Mouse (Mus musculus) layer of hippocampus, adult 18-20 months (tissue): ENCODE measurements around the gene Tnfsf4. TPM values are rescaled to one million over a fixed set of nuclear protein-coding genes. Genes with fewer than 3 reads are reported as not detected.
A peak's percentile ranks its signal among the peaks of the same experiment; 100 is the strongest.

Experiments used
- DNase-seq, 2 experiments: peaks; one replicate each; pipeline ENCODE4 v3.0.0; 2022; ENCODE audit warnings: low spot score in 2 of 2
- long read RNA-seq: library from polyadenylated mRNA; stranded (forward); transcript quantifications from one replicate; pipeline ENCODE4 v2.0.0, GENCODE M21; 2021
- total RNA-seq, 2 experiments: library from RNA; stranded (reverse); gene quantifications; 2 replicates each; pipeline ENCODE4 v1.2.3; 2021

Tnfsf4 gene
- not detected for total RNA-seq
- long read RNA-seq: 0 reads

GRCm38 (mm10) chr1:161394931-161395459, at the start of gene Tnfsf4:
Tnfsf4 (plus strand) TSS chr1:161395409.
- no peak for DNase-seq

GRCm38 (mm10) chr1:161350981-161351380, 44.2 kb upstream of the Tnfsf4 start:
- DNase-seq: no peak

- DNase-seq: no peak
These were observed 30.2 kb upstream of the Tnfsf4 start for GRCm38 (mm10) chr1:161365006-161365405.

- no peak for DNase-seq
These were observed 23.3 kb upstream of the Tnfsf4 start for GRCm38 (mm10) chr1:161371919-161372318.

GRCm38 (mm10) chr1:161375866-161376265, 19.3 kb upstream of the Tnfsf4 start:
- DNase-seq: no peak

GRCm38 (mm10) chr1:161378571-161378970, 16.6 kb upstream of the Tnfsf4 start:
- no peak for DNase-seq

GRCm38 (mm10) chr1:161379685-161380424, 15.4 kb upstream of the Tnfsf4 start:
- peak; percentile 19 to 59 for DNase-seq

GRCm38 (mm10) chr1:161380425-161380780, 14.8 kb upstream of the Tnfsf4 start:
- DNase-seq: no peak

GRCm38 (mm10) chr1:161390066-161390465, 5.1 kb upstream of the Tnfsf4 start:
- no peak for DNase-seq

GRCm38 (mm10) chr1:161392906-161393305, 2.3 kb upstream of the Tnfsf4 start:
- DNase-seq: no peak

- DNase-seq: no peak
These were observed 401 bp downstream of the Tnfsf4 start for GRCm38 (mm10) chr1:161395610-161396009.

- no peak for DNase-seq
These were observed 1.1 kb downstream of the Tnfsf4 start for GRCm38 (mm10) chr1:161396351-161396750.

- peak; percentile 43 to 83 for DNase-seq
These were observed 4.9 kb downstream of the Tnfsf4 start for GRCm38 (mm10) chr1:161400126-161400525.

- DNase-seq: no peak
These were observed 7.9 kb downstream of the Tnfsf4 start for GRCm38 (mm10) chr1:161403061-161403460.

GRCm38 (mm10) chr1:161406480-161406879, 11.3 kb downstream of the Tnfsf4 start:
- no peak for DNase-seq

GRCm38 (mm10) chr1:161419926-161420325, 24.7 kb downstream of the Tnfsf4 start:
- DNase-seq: no peak

- no peak for DNase-seq
These were observed 25.4 kb downstream of the Tnfsf4 start for GRCm38 (mm10) chr1:161420646-161421045.

GRCm38 (mm10) chr1:161426277-161427056, 31.3 kb downstream of the Tnfsf4 start:
- no peak for DNase-seq

GRCm38 (mm10) chr1:161427057-161427311, 31.8 kb downstream of the Tnfsf4 start:
- no peak for DNase-seq

- DNase-seq: no peak
These were observed 40.6 kb downstream of the Tnfsf4 start for GRCm38 (mm10) chr1:161435781-161436180.

GRCm38 (mm10) chr1:161436503-161436902, 41.3 kb downstream of the Tnfsf4 start:
- DNase-seq: no peak

GRCm38 (mm10) chr1:161444858-161445257, 49.6 kb downstream of the Tnfsf4 start:
- DNase-seq: no peak
